Mouse (Mus musculus): Measurements from ENCODE around the gene Clec16a. TPM values are rescaled to one million over a fixed set of nuclear protein-coding genes. Genes with fewer than 3 reads are reported as not detected.

Clec16a gene
- polyA plus RNA-seq, 1 experiment, result 46.2 TPM

- Histone ChIP-seq H3K4me3 (ENCODE audit: insufficient read depth, low read length) (no peak overlapping the region), H3K4me1 (ENCODE audit: control insufficient read depth, insufficient read depth, low read length) (no peaks in the 10 kb centered on the region), H3K27ac (ENCODE audit: insufficient read depth, low read length) (no peak overlapping the region)
- TF ChIP-seq POLR2A (IDR thresholded peaks at IDR 0.05; ENCODE audit: extremely low read depth, insufficient read depth, low read length), result no peak
- no peak for TF ChIP-seq CTCF (IDR thresholded peaks at IDR 0.05; ENCODE audit: extremely low read depth, insufficient read depth, low read length)
These were observed 29.8 kb downstream of the Clec16a start for GRCm38 (mm10) chr16:10574936-10575335.

DNA sequence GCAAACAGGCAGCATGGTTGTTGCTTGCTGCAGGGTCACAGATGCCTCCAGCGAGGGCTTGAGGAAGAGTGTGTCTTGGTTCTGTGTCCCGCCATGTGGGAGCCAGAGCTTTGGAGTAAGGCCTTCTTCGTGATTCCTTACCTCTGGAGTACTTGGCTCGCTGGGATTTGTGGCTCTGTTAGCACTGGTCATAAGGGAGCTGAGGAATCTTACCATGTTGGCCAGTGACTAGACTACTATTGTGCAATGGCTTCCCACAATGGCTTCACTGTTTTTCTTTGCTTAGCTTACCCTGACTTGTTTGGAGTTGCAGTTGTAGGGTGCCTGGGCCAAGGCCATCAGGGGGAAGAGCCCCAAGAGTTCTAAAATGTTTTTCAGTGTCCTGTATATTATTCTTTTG lies 30.8 kb downstream of the Clec16a start:
- H3K27ac ChIP-seq (ENCODE audit: insufficient read depth, low read length), result no peak overlapping the region
- H3K4me3 ChIP-seq (ENCODE audit: insufficient read depth, low read length), result no peak overlapping the region
- no peaks in the 10 kb centered on the region for H3K4me1 ChIP-seq (ENCODE audit: control insufficient read depth, insufficient read depth, low read length)
- TF ChIP-seq CTCF (IDR thresholded peaks at IDR 0.05; ENCODE audit: extremely low read depth, insufficient read depth, low read length), result no peak
- no peak for TF ChIP-seq POLR2A (IDR thresholded peaks at IDR 0.05; ENCODE audit: extremely low read depth, insufficient read depth, low read length)

GRCm38 (mm10) chr16:10577548-10577947 lies 32.4 kb downstream of the Clec16a start:
- TF ChIP-seq POLR2A (IDR thresholded peaks at IDR 0.05; ENCODE audit: extremely low read depth, insufficient read depth, low read length) (no peak), CTCF (IDR thresholded peaks at IDR 0.05; ENCODE audit: extremely low read depth, insufficient read depth, low read length) (no peak)
- H3K4me1 ChIP-seq (ENCODE audit: control insufficient read depth, insufficient read depth, low read length), result no peaks in the 10 kb centered on the region
- H3K27ac ChIP-seq (ENCODE audit: insufficient read depth, low read length), result no peak overlapping the region
- no peak overlapping the region for H3K4me3 ChIP-seq (ENCODE audit: insufficient read depth, low read length)

DNA sequence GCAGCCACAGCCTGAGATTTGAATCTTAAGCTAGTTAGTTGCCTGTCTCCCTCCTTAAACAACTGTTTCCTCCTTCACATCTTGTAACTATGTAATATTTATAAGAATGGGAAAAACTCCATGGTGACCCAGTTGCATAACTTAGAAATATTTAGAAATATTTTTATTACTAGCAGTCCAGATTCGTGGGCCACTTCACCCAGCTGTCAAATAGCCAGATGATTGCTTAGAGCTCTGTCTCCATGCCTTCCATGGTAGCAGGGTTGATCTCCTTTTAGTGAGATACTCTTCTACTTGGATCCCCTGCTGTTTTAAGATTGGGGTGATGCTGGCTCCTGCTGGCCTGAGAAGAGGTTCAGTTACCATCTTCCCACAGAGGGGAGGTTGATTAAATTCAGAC lies 33.2 kb downstream of the Clec16a start:
- no peaks in the 10 kb centered on the region for H3K4me1 ChIP-seq (ENCODE audit: control insufficient read depth, insufficient read depth, low read length)
- H3K4me3 ChIP-seq (ENCODE audit: insufficient read depth, low read length), result no peak overlapping the region
- TF ChIP-seq POLR2A (IDR thresholded peaks at IDR 0.05; ENCODE audit: extremely low read depth, insufficient read depth, low read length) (no peak), CTCF (IDR thresholded peaks at IDR 0.05; ENCODE audit: extremely low read depth, insufficient read depth, low read length) (no peak)
- H3K27ac ChIP-seq (ENCODE audit: insufficient read depth, low read length), result no peak overlapping the region

DNA sequence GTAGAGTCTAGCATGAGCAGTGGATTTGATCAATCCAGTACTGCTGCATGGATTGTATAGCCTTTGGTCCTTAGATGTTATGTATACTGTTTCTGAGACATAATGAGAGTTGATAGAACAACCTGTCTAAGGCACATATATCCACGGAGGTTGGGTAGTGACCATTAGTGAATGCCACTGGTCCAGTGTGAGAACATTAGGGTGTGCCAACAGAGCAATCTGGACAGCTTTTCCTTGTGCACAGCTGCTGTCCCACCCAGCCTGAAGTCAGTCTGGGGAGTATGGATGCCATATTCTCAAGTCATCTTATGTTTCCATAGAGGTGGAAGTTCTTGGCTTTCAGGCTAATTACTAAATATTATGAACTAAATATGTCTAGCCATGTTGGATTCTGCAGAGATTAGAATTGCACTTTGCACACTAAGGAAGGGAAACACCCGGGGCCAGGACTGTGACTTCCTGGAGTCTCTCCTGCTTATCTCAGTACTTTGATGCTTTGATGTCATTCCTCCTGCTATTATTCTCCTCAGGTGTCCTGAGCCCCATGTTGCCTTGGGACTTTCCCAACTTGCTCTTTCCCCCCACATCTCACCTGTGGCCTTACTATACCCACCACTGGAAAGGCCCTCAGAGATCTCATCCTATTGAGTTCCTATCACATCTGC lies 36.2 kb downstream of the Clec16a start:
- no peak for TF ChIP-seq CTCF (IDR thresholded peaks at IDR 0.05; ENCODE audit: extremely low read depth, insufficient read depth, low read length)
- TF ChIP-seq POLR2A (IDR thresholded peaks at IDR 0.05; ENCODE audit: extremely low read depth, insufficient read depth, low read length), result no peak
- no peak overlapping the region for H3K27ac ChIP-seq (ENCODE audit: insufficient read depth, low read length)
- peaks cover under 1% of the 10 kb centered on the region for H3K4me1 ChIP-seq (ENCODE audit: control insufficient read depth, insufficient read depth, low read length)
- no peak overlapping the region for H3K4me3 ChIP-seq (ENCODE audit: insufficient read depth, low read length)

- no peak overlapping the region for H3K4me3 ChIP-seq (ENCODE audit: insufficient read depth, low read length)
- H3K4me1 ChIP-seq (ENCODE audit: control insufficient read depth, insufficient read depth, low read length), result peaks cover 3% of the 10 kb centered on the region
- TF ChIP-seq CTCF (IDR thresholded peaks at IDR 0.05; ENCODE audit: extremely low read depth, insufficient read depth, low read length), result no peak
- TF ChIP-seq POLR2A (IDR thresholded peaks at IDR 0.05; ENCODE audit: extremely low read depth, insufficient read depth, low read length), result no peak
- H3K27ac ChIP-seq (ENCODE audit: insufficient read depth, low read length), result no peak overlapping the region
These were observed 40.0 kb downstream of the Clec16a start for GRCm38 (mm10) chr16:10585165-10585564.

- Histone ChIP-seq H3K4me3 (ENCODE audit: insufficient read depth, low read length) (no peak overlapping the region), H3K4me1 (ENCODE audit: control insufficient read depth, insufficient read depth, low read length) (peaks cover 3% of the 10 kb centered on the region), H3K27ac (ENCODE audit: insufficient read depth, low read length) (no peak overlapping the region)
- peak; percentile 37; the same call in 1 of the 2 replicates for TF ChIP-seq CTCF (IDR thresholded peaks at IDR 0.05; ENCODE audit: extremely low read depth, insufficient read depth, low read length)
- no peak for TF ChIP-seq POLR2A (IDR thresholded peaks at IDR 0.05; ENCODE audit: extremely low read depth, insufficient read depth, low read length)
These were observed 41.4 kb downstream of the Clec16a start for GRCm38 (mm10) chr16:10586546-10586945.

GRCm38 (mm10) chr16:10599888-10600740 lies 55.0 kb downstream of the Clec16a start:
- Histone ChIP-seq H3K27ac (ENCODE audit: insufficient read depth, low read length) (no peak overlapping the region), H3K4me1 (ENCODE audit: control insufficient read depth, insufficient read depth, low read length) (no peaks in the 10 kb centered on the region), H3K4me3 (ENCODE audit: insufficient read depth, low read length) (no peak overlapping the region)
- TF ChIP-seq POLR2A (IDR thresholded peaks at IDR 0.05; ENCODE audit: extremely low read depth, insufficient read depth, low read length), result no peak
- no peak for TF ChIP-seq CTCF (IDR thresholded peaks at IDR 0.05; ENCODE audit: extremely low read depth, insufficient read depth, low read length)

DNA sequence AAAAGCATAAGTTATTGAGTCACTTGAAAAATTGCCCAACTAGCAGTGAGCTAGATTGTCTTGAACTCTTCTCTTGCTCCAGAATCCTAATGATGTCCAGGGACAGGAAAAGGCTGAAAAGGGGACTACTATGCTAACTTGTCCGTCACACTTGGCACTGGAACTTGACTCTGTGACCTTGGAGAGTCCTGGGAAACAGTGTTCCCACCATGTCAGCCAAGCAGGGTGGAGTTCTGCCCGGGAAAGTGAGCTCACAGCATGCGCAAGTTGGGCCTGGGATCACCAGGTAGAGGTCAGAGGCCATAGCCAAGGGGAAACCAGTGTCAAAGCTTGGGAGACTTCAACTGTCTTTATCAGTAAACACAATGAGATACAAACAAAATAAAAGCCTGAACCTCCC lies 62.7 kb downstream of the Clec16a start:
- H3K4me3 ChIP-seq (ENCODE audit: insufficient read depth, low read length), result no peak overlapping the region
- H3K27ac ChIP-seq (ENCODE audit: insufficient read depth, low read length), result no peak overlapping the region
- TF ChIP-seq CTCF (IDR thresholded peaks at IDR 0.05; ENCODE audit: extremely low read depth, insufficient read depth, low read length) (no peak), POLR2A (IDR thresholded peaks at IDR 0.05; ENCODE audit: extremely low read depth, insufficient read depth, low read length) (no peak)

GRCm38 (mm10) chr16:10609921-10610320 lies 64.8 kb downstream of the Clec16a start:
- Histone ChIP-seq H3K27ac (ENCODE audit: insufficient read depth, low read length) (no peak overlapping the region), H3K4me3 (ENCODE audit: insufficient read depth, low read length) (no peak overlapping the region), H3K4me1 (ENCODE audit: control insufficient read depth, insufficient read depth, low read length) (no peaks in the 10 kb centered on the region)
- no peak for TF ChIP-seq CTCF (IDR thresholded peaks at IDR 0.05; ENCODE audit: extremely low read depth, insufficient read depth, low read length)
- no peak for TF ChIP-seq POLR2A (IDR thresholded peaks at IDR 0.05; ENCODE audit: extremely low read depth, insufficient read depth, low read length)

More for the DNA sequence above, 62.7 kb downstream of the Clec16a start:
- H3K4me1 ChIP-seq (ENCODE audit: control insufficient read depth, insufficient read depth, low read length), result no peaks in the 10 kb centered on the region

Measured in cortical plate, adult 2 months (tissue).